Mouse (Mus musculus) MEL (cell line): ENCODE results near the gene Hfe.

Experiments used
- BHLHE40 ChIP-seq: IDR thresholded peaks from 2 replicates; pipeline ENCODE4 v1.6.1; 2012; ENCODE audit warnings: low read depth, mild to moderate bottlenecking, inconsistent platforms, low read length, improper control_type of control experiment, borderline replicate concordance
- CHD1 ChIP-seq: IDR thresholded peaks from 2 replicates; pipeline ENCODE4 v1.6.1; 2012; ENCODE audit warnings: low read depth, mild to moderate bottlenecking, inconsistent platforms, low read length, improper control_type of control experiment
- CTCF ChIP-seq, 3 experiments: IDR thresholded peaks in 2 of 3; conservative IDR thresholded peaks in 1 of 3; 2 replicates each; pipeline ENCODE4 v1.5.1; 2011 to 2012; ENCODE audit warnings: low read length in 3 of 3, low read depth in 2 of 3, mild to moderate bottlenecking in 2 of 3, improper control_type of control experiment in 1 of 3, inconsistent platforms in 1 of 3, mixed read lengths in 1 of 3, moderate library complexity in 1 of 3; ENCODE audit not compliant: control insufficient read depth in 1 of 3, insufficient read depth in 1 of 3, poor library complexity in 1 of 3, severe bottlenecking in 1 of 3
- HCFC1 ChIP-seq: IDR thresholded peaks from 2 replicates; pipeline ENCODE4 v1.6.1; 2012; ENCODE audit warnings: low read depth, mild to moderate bottlenecking, inconsistent platforms, low read length, improper control_type of control experiment, moderate library complexity
- MAFK ChIP-seq: IDR thresholded peaks from 2 replicates; pipeline ENCODE4 v1.6.1; 2011; ENCODE audit warnings: low read depth, mild to moderate bottlenecking, low read length, improper control_type of control experiment, borderline replicate concordance
- MAZ ChIP-seq: IDR thresholded peaks from 2 replicates; pipeline ENCODE4 v1.6.1; 2012; ENCODE audit warnings: low read depth, mild to moderate bottlenecking, inconsistent platforms, low read length, improper control_type of control experiment
- MEF2A ChIP-seq: IDR thresholded peaks from 2 replicates; pipeline ENCODE4 v1.6.1; 2014; ENCODE audit warnings: low read depth, mild to moderate bottlenecking, inconsistent platforms, low read length, improper control_type of control experiment; ENCODE audit not compliant: poor library complexity, insufficient replicate concordance, severe bottlenecking; ENCODE audit errors: extremely low read depth
- NRF1 ChIP-seq: IDR thresholded peaks from 2 replicates; pipeline ENCODE4 v1.6.1; 2014; ENCODE audit warnings: low read depth, mild to moderate bottlenecking, inconsistent platforms, low read length, improper control_type of control experiment, moderate library complexity; ENCODE audit not compliant: poor library complexity, insufficient read depth, severe bottlenecking
- RCOR1 ChIP-seq: IDR thresholded peaks from 2 replicates; pipeline ENCODE4 v1.6.1; 2012; ENCODE audit warnings: low read depth, mild to moderate bottlenecking, inconsistent platforms, low read length, improper control_type of control experiment
- ZC3H11A ChIP-seq: IDR thresholded peaks from 2 replicates; pipeline ENCODE4 v1.6.1; 2012; ENCODE audit warnings: low read depth, mild to moderate bottlenecking, inconsistent platforms, low read length, improper control_type of control experiment

DNA sequence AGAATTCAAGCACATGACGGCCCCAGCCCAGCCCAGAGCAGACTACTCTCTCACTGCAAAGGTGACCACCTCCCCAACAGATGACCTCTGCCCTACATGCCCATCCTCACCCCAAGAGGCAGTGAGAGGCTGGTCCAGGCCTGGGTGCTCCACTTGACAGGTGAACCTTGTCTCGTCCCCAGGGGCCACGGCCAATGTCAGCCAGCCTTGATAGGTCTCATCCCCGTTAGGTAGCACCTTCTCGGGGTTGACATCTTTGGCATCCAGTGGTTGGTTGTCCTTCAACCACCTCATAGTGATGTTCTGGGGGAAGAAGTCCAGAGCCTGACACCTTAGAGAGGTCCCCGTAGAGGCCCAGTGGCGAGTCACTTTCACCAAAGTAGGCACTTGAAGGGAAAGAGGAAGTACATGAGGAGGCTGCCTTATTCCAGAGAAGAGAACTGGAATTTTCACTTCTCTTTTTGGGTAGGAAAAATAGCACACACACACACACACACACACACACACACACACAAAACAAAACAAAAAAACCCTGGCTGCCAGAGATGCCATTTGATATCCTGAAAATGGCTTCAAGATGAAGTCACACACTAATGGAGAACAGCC, 4.8 kb downstream of the Hfe start:
- TF ChIP-seq RCOR1 (no peak), CTCF (IDR thresholded peaks at IDR 0.05 in 2 of 3, conservative IDR thresholded peaks at IDR 0.05 in 1 of 3; ENCODE audit: control insufficient read depth in 1 of 3, insufficient read depth in 1 of 3, low read depth in 2 of 3, low read length in 3 of 3, poor library complexity in 1 of 3, severe bottlenecking in 1 of 3) (no peak), ZC3H11A (no peak), NRF1 (no peak), MAZ (no peak), MAFK (no peak), MEF2A (no peak), CHD1 (no peak), HCFC1 (no peak), BHLHE40 (no peak)
